Mouse (Mus musculus): ENCODE measurements around the gene Ptprj. TPM values are rescaled to one million over a fixed set of nuclear protein-coding genes. Genes with fewer than 3 reads are reported as not detected.
"Not testable (repeated sequence)": the region's sequence is repeated elsewhere in the genome, so short reads cannot be mapped to it uniquely, and the experiment has no call there.

The Ptprj gene
- polyA plus RNA-seq, 2 experiments = 2.7 to 3.9 TPM

DNA sequence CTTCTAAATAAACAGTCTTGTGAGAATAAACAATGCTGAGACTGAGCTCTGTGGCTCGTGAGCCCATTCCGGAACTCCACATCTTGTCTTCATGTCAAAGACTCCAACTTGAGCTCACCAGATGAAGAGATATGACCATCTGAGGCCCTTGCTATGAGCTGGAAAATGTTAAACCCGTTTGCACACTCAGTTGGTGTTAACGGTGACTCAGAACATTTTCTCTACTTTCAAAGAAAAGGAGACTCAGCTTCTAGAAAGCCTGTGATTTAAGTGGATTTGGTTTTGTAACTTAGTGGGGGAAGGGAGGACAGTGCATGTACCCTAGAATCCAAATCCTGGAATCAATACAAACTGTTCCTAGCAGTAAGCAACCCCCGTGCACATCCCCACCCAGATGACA, 136.6 kb downstream of the Ptprj start:
- Histone ChIP-seq H3K4me3 (replicated peaks; ENCODE audit: low read length) (no peak overlapping the region), H3K27ac (replicated peaks; ENCODE audit: low read depth, low read length) (no peak overlapping the region), H3K4me1 (ENCODE audit: control insufficient read depth, insufficient read depth, low read length) (no peaks in the 10 kb centered on the region), H3K4me2 (replicated peaks; ENCODE audit: low read depth, low read length, severe bottlenecking) (no peak overlapping the region), H3K9ac (ENCODE audit: low read depth, low read length, severe bottlenecking) (no peak overlapping the region), H3K27me3 (ENCODE audit: control insufficient read depth, insufficient read depth, low read length) (no peaks in the 10 kb centered on the region), H3K36me3 (ENCODE audit: control insufficient read depth, insufficient read depth, low read length) (no peaks in the 10 kb centered on the region), H3K9me3 (ENCODE audit: control insufficient read depth, low read length) (no peaks in the 10 kb centered on the region)
- no peak for TF ChIP-seq POLR2A (IDR thresholded peaks at IDR 0.05; ENCODE audit: borderline replicate concordance, extremely low read depth, insufficient read depth, insufficient read length)
- no peak for ATAC-seq (ENCODE audit: low FRiP score, low read depth)
- WGBS = 83% methylated on average over 5 of the region's 5 CpGs
- DNase-seq (ENCODE audit: low spot score) = no peak

DNA sequence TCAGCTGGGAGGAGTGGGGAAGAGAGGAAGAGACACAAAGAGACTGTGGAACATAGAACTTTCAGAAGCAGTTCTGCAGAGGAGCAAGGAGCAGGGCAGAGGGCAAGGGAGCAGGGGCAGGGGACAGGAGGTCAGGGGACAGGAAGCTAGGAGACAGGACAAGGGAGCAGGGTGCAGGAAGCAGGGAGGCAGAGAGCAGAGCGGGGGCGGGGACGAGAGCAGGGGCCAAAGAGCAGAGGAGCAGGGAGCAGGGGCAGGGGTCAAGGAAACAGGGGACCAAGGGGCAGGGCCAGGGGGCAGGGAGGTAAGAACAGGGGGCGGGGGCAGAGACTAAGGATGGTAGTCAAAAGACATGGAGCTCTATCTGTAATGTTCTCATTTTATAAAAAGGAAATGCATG, 138.6 kb downstream of the Ptprj start:
- 47% methylated on average over 4 of the region's 4 CpGs for WGBS
- not testable (repeated sequence) for H3K4me1 ChIP-seq (ENCODE audit: control insufficient read depth, insufficient read depth, low read length); H3K27ac ChIP-seq (replicated peaks; ENCODE audit: low read depth, low read length); H3K4me3 ChIP-seq (replicated peaks; ENCODE audit: low read length); H3K4me2 ChIP-seq (replicated peaks; ENCODE audit: low read depth, low read length, severe bottlenecking); H3K36me3 ChIP-seq (ENCODE audit: control insufficient read depth, insufficient read depth, low read length); DNase-seq (ENCODE audit: low spot score); H3K9me3 ChIP-seq (ENCODE audit: control insufficient read depth, low read length); H3K9ac ChIP-seq (ENCODE audit: low read depth, low read length, severe bottlenecking); ATAC-seq (ENCODE audit: low FRiP score, low read depth); H3K27me3 ChIP-seq (ENCODE audit: control insufficient read depth, insufficient read depth, low read length)

DNA sequence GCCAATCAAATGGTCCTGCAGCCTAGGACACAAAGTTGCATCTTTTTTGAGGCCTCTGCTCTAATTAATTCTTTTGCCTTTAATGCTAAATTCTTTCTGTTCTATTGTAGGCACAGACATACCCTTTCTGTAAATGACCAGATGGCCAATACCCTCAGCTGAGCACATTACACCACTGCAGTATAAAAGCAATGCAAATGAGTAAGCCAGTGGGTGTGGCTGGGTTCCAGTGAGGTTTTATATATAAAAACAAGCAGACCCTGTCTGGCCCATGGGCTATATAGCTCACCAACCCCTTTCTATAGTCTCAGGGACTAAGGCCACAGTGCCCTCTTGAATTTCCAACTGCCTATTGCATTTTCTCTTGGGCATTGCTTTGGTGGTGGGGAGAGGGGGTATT, 140.3 kb downstream of the Ptprj start:
- not testable (repeated sequence) for H3K4me2 ChIP-seq (replicated peaks; ENCODE audit: low read depth, low read length, severe bottlenecking); H3K36me3 ChIP-seq (ENCODE audit: control insufficient read depth, insufficient read depth, low read length); H3K27me3 ChIP-seq (ENCODE audit: control insufficient read depth, insufficient read depth, low read length); H3K27ac ChIP-seq (replicated peaks; ENCODE audit: low read depth, low read length); DNase-seq (ENCODE audit: low spot score); H3K9me3 ChIP-seq (ENCODE audit: control insufficient read depth, low read length); ATAC-seq (ENCODE audit: low FRiP score, low read depth); H3K4me3 ChIP-seq (replicated peaks; ENCODE audit: low read length); H3K4me1 ChIP-seq (ENCODE audit: control insufficient read depth, insufficient read depth, low read length); H3K9ac ChIP-seq (ENCODE audit: low read depth, low read length, severe bottlenecking)

DNA sequence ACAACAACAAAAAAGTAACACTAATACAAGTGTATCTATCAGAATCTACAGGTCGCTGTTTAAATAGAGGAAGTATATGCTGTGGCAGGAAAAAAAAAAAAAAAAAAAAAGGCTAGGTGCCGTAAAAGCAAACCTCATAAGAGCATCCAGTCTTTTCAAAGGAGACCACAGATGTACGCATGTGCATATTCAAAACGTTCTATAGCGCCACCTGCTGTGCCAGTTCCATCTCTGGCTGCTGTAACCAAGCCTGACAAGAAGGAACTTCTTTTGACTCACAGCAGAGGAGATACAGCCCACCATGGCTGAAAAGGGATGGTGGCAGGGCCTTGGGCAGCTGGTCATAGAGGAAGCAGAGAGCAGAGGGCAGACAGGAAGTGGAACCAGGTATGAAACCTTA, 143.0 kb downstream of the Ptprj start:
- not testable (repeated sequence) for H3K4me3 ChIP-seq (replicated peaks; ENCODE audit: low read length); H3K27me3 ChIP-seq (ENCODE audit: control insufficient read depth, insufficient read depth, low read length); H3K27ac ChIP-seq (replicated peaks; ENCODE audit: low read depth, low read length); H3K4me1 ChIP-seq (ENCODE audit: control insufficient read depth, insufficient read depth, low read length); ATAC-seq (ENCODE audit: low FRiP score, low read depth); H3K4me2 ChIP-seq (replicated peaks; ENCODE audit: low read depth, low read length, severe bottlenecking); H3K9ac ChIP-seq (ENCODE audit: low read depth, low read length, severe bottlenecking); DNase-seq (ENCODE audit: low spot score); H3K9me3 ChIP-seq (ENCODE audit: control insufficient read depth, low read length); H3K36me3 ChIP-seq (ENCODE audit: control insufficient read depth, insufficient read depth, low read length)
- WGBS = 93% methylated on average over 1 of the region's 5 CpGs

DNA sequence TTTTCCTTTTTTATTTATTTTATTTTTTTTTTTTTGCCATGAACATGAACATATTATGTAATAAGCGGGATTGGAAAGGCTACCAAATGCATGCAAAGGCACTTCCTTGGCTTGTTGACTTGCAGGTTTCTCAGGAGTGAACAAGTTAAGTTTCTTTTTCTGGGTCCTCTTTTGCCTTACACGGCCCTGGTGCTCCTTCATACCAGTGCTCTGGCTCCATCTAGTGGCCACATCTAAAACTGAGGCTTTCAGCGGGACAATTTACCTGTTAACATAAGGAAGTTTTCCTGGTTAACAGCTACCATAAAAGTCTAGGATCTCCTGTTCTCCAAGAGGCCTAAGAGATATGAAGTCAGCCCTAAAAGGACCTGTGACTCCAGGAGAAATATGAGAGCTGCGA, 150.7 kb downstream of the Ptprj start:
- not testable (repeated sequence) for H3K9ac ChIP-seq (ENCODE audit: low read depth, low read length, severe bottlenecking); DNase-seq (ENCODE audit: low spot score); H3K36me3 ChIP-seq (ENCODE audit: control insufficient read depth, insufficient read depth, low read length); H3K4me2 ChIP-seq (replicated peaks; ENCODE audit: low read depth, low read length, severe bottlenecking); H3K27me3 ChIP-seq (ENCODE audit: control insufficient read depth, insufficient read depth, low read length); H3K4me1 ChIP-seq (ENCODE audit: control insufficient read depth, insufficient read depth, low read length); H3K9me3 ChIP-seq (ENCODE audit: control insufficient read depth, low read length); H3K4me3 ChIP-seq (replicated peaks; ENCODE audit: low read length); H3K27ac ChIP-seq (replicated peaks; ENCODE audit: low read depth, low read length)
- peak; percentile 63; the same call in 1 of the 2 replicates for ATAC-seq (ENCODE audit: low FRiP score, low read depth)
- no CpG with 5 or more reads among the region's 4 CpGs for WGBS

DNA sequence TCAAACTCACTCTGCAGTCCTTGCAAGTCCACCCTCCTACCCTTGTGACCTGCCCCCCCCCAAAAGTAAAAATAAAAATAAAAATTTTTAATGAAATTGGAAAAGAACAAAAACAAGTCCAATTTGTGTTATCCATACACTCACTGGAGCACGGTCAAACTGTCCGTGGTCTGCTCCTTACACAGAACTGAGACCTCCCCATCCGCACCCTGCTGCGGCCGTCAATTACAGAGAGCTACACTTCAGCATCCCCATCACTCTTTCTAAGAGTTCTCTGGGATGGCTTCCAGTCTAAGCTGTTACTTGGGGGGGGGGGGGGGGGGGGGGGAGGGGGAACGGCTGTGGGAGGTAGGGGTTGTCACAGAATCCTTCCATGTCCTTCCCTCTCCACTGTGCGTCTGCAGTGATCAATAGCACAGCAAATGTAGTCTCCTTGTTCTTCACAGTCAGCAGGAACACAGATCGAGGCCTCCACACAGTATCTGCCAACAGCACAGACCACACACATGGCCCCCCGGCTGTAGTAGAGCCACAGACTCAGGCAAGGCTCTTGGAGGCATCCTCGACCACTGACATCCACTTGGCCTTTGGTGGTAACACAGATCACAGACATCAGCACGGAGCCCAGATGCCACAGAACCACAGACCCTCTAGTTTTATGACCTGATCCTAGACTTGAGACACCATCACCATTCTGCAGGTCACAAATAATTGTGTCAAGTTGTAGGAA, 151.3 kb downstream of the Ptprj start:
- H3K9ac ChIP-seq (ENCODE audit: low read depth, low read length, severe bottlenecking) = not testable (repeated sequence)

DNA sequence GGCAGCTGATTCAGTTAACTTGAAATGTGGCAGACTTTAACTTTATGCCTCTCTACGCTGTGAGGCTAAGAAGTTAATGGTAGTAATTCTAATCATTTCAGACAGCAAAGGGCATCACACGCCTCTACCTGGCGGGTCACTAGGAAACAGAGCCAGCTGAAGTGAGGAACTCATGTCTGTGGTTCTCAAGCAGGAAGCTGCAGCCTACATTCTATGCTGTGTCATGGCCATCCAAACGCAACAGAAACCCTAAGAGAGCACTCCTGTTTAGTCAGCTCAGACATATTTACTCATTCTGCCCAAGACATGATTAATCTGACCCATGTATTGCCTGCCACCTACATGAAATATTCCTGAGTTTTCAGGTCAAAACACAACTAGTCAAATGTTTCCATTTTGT, 155.5 kb downstream of the Ptprj start:
- not testable (repeated sequence) for ATAC-seq (ENCODE audit: low FRiP score, low read depth); H3K4me2 ChIP-seq (replicated peaks; ENCODE audit: low read depth, low read length, severe bottlenecking); H3K4me1 ChIP-seq (ENCODE audit: control insufficient read depth, insufficient read depth, low read length); H3K9ac ChIP-seq (ENCODE audit: low read depth, low read length, severe bottlenecking); DNase-seq (ENCODE audit: low spot score); H3K27ac ChIP-seq (replicated peaks; ENCODE audit: low read depth, low read length); H3K9me3 ChIP-seq (ENCODE audit: control insufficient read depth, low read length); H3K4me3 ChIP-seq (replicated peaks; ENCODE audit: low read length); H3K27me3 ChIP-seq (ENCODE audit: control insufficient read depth, insufficient read depth, low read length); H3K36me3 ChIP-seq (ENCODE audit: control insufficient read depth, insufficient read depth, low read length)
- no CpG with 5 or more reads among the region's 4 CpGs for WGBS

More for the DNA sequence above, 151.3 kb downstream of the Ptprj start:
- not testable (repeated sequence) for H3K36me3 ChIP-seq (ENCODE audit: control insufficient read depth, insufficient read depth, low read length); H3K4me3 ChIP-seq (replicated peaks; ENCODE audit: low read length); H3K9me3 ChIP-seq (ENCODE audit: control insufficient read depth, low read length); H3K27me3 ChIP-seq (ENCODE audit: control insufficient read depth, insufficient read depth, low read length); H3K4me1 ChIP-seq (ENCODE audit: control insufficient read depth, insufficient read depth, low read length); DNase-seq (ENCODE audit: low spot score); H3K27ac ChIP-seq (replicated peaks; ENCODE audit: low read depth, low read length); ATAC-seq (ENCODE audit: low FRiP score, low read depth); H3K4me2 ChIP-seq (replicated peaks; ENCODE audit: low read depth, low read length, severe bottlenecking)
- no CpG with 5 or more reads among the region's 11 CpGs for WGBS

DNA sequence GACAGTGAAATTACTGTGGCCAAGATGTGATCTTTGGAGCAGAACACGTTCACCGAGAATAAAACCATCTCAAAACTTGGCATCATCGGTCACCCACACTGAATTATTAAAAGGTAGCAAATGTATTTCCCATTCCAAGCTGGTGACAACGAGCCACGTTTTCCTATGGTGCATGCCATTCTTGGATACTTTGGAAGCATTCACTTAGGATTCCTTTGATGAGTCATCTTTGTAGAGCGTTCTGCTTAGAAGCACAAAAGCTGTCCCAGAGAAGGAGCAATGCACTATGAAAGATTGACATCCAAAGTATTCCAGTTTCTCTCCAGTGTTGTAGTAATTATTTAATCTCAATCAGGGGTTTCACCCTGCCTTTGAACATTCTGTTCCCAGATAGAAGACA, 158.2 kb downstream of the Ptprj start:
- 92% methylated on average over 6 of the region's 6 CpGs for WGBS
- not testable (repeated sequence) for DNase-seq (ENCODE audit: low spot score)

More for the DNA sequence above, 158.2 kb downstream of the Ptprj start:
- not testable (repeated sequence) for H3K4me1 ChIP-seq (ENCODE audit: control insufficient read depth, insufficient read depth, low read length); H3K36me3 ChIP-seq (ENCODE audit: control insufficient read depth, insufficient read depth, low read length); ATAC-seq (ENCODE audit: low FRiP score, low read depth); H3K4me2 ChIP-seq (replicated peaks; ENCODE audit: low read depth, low read length, severe bottlenecking); H3K27ac ChIP-seq (replicated peaks; ENCODE audit: low read depth, low read length); H3K27me3 ChIP-seq (ENCODE audit: control insufficient read depth, insufficient read depth, low read length); H3K9me3 ChIP-seq (ENCODE audit: control insufficient read depth, low read length); H3K9ac ChIP-seq (ENCODE audit: low read depth, low read length, severe bottlenecking); H3K4me3 ChIP-seq (replicated peaks; ENCODE audit: low read length)
